Mouse (Mus musculus) liver, adult 2 months (tissue): ENCODE measurements around the gene Lig3.

Experiments used
- CTCF ChIP-seq: fragments of 200-500 bp; IDR thresholded peaks from 2 replicates; pipeline ENCODE4 v1.5.1; 2011; ENCODE audit warnings: low read depth, low read length, control low read depth
- POLR2A ChIP-seq: fragments of 200-500 bp; IDR thresholded peaks from 2 replicates; pipeline ENCODE4 v1.6.1; 2011; ENCODE audit warnings: low read length, control low read depth; ENCODE audit not compliant: insufficient read depth; ENCODE audit errors: extremely low read depth

GRCm38 (mm10) chr11:82763261-82763660 is 17.6 kb upstream of the Lig3 start:
- TF ChIP-seq POLR2A (no peak), CTCF (no peak)
